Mouse (Mus musculus): ENCODE results near the gene Sdk1. TPM values are rescaled to one million over a fixed set of nuclear protein-coding genes. Genes with fewer than 3 reads are reported as not detected.

Sdk1 gene
- polyA plus RNA-seq, 1 experiment = 0.55 TPM

DNA sequence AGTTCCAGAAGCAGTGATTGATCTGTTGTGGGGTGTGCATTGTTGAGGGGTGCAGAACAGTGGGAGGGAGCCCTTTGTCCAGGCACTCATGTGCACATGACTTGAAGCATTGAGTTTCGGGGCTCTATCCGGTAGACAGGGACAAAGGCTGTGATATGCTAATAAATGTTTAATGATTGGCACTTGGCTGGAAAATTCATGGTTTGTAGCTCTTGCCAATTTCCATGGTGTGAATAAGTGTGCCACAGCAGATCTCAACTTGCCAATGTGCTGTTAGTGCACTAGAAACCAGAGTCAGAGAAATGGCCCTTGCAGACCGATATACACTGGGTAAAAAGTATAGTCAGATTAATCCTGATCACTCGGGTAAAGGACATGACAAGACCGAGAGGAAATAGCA is 404.4 kb downstream of the Sdk1 start:
- TF ChIP-seq CTCF (IDR thresholded peaks at IDR 0.05; ENCODE audit: low read depth, low read length) = no peak
- no peak for TF ChIP-seq POLR2A (IDR thresholded peaks at IDR 0.05; ENCODE audit: borderline replicate concordance, low read depth, low read length)
- H3K4me1 ChIP-seq (ENCODE audit: control insufficient read depth, insufficient read depth, low read length) = no peaks in the 10 kb centered on the region
- H3K4me3 ChIP-seq (ENCODE audit: insufficient read depth, low read length) = no peak overlapping the region
- H3K27ac ChIP-seq (ENCODE audit: insufficient read depth, low read depth, low read length) = no peak overlapping the region

- Histone ChIP-seq H3K4me1 (ENCODE audit: control insufficient read depth, insufficient read depth, low read length) (no peaks in the 10 kb centered on the region), H3K4me3 (ENCODE audit: insufficient read depth, low read length) (no peak overlapping the region), H3K27ac (ENCODE audit: insufficient read depth, low read depth, low read length) (no peak overlapping the region)
- TF ChIP-seq CTCF (IDR thresholded peaks at IDR 0.05; ENCODE audit: low read depth, low read length) (no peak), POLR2A (IDR thresholded peaks at IDR 0.05; ENCODE audit: borderline replicate concordance, low read depth, low read length) (no peak)
These were observed 405.3 kb downstream of the Sdk1 start for GRCm38 (mm10) chr5:141646621-141647020.

GRCm38 (mm10) chr5:141649831-141650375 is 408.6 kb downstream of the Sdk1 start:
- H3K27ac ChIP-seq (ENCODE audit: insufficient read depth, low read depth, low read length) = no peak overlapping the region
- no peaks in the 10 kb centered on the region for H3K4me1 ChIP-seq (ENCODE audit: control insufficient read depth, insufficient read depth, low read length)
- TF ChIP-seq POLR2A (IDR thresholded peaks at IDR 0.05; ENCODE audit: borderline replicate concordance, low read depth, low read length) = no peak
- H3K4me3 ChIP-seq (ENCODE audit: insufficient read depth, low read length) = no peak overlapping the region

DNA sequence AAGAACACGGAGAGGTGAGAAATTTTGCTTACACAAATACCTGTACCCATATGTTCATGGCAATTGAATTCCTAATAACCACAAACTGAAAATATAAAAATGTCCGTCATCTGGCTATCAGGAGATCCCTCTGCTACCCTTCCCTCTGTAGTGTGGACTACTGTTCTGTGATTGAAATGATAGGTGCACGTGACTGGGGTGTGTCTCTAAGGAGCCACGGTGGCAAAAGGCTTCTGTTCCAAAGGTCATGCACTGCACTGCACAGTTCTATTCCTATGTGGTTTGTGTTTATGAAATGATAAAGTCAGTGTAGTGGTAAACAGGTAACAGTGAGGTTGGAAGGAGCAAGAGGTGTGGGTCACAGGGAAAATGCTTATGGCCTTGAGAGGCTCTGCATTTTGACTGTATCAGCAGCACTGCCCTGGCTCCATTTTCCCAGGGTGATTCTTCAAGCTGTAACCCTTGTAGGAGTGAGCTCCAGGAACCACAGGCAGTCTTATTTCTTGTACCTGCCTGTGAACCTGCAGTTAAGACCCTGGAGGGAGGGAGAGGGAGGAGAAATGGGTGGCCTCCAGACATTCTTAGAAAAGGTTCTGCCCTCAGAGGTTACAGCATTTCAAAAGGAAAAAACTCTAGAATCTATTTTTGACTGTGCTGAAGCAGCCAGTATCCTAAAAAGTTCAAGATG is 410.5 kb downstream of the Sdk1 start:
- H3K27ac ChIP-seq (ENCODE audit: insufficient read depth, low read depth, low read length) = no peak overlapping the region
- no peak overlapping the region for H3K4me3 ChIP-seq (ENCODE audit: insufficient read depth, low read length)
- no peaks in the 10 kb centered on the region for H3K4me1 ChIP-seq (ENCODE audit: control insufficient read depth, insufficient read depth, low read length)
- no peak for TF ChIP-seq POLR2A (IDR thresholded peaks at IDR 0.05; ENCODE audit: borderline replicate concordance, low read depth, low read length)
- no peak for TF ChIP-seq CTCF (IDR thresholded peaks at IDR 0.05; ENCODE audit: low read depth, low read length)

- Histone ChIP-seq H3K4me3 (ENCODE audit: insufficient read depth, low read length) (no peak overlapping the region), H3K27ac (ENCODE audit: insufficient read depth, low read depth, low read length) (no peak overlapping the region), H3K4me1 (ENCODE audit: control insufficient read depth, insufficient read depth, low read length) (no peaks in the 10 kb centered on the region)
- TF ChIP-seq CTCF (IDR thresholded peaks at IDR 0.05; ENCODE audit: low read depth, low read length) (no peak), POLR2A (IDR thresholded peaks at IDR 0.05; ENCODE audit: borderline replicate concordance, low read depth, low read length) (no peak)
These were observed 435.1 kb downstream of the Sdk1 start for GRCm38 (mm10) chr5:141676371-141676770.

- TF ChIP-seq CTCF (IDR thresholded peaks at IDR 0.05; ENCODE audit: low read depth, low read length) (no peak), POLR2A (IDR thresholded peaks at IDR 0.05; ENCODE audit: borderline replicate concordance, low read depth, low read length) (no peak)
- Histone ChIP-seq H3K4me3 (ENCODE audit: insufficient read depth, low read length) (no peak overlapping the region), H3K27ac (ENCODE audit: insufficient read depth, low read depth, low read length) (no peak overlapping the region), H3K4me1 (ENCODE audit: control insufficient read depth, insufficient read depth, low read length) (no peaks in the 10 kb centered on the region)
These were observed 435.7 kb downstream of the Sdk1 start for GRCm38 (mm10) chr5:141677034-141677433.

DNA sequence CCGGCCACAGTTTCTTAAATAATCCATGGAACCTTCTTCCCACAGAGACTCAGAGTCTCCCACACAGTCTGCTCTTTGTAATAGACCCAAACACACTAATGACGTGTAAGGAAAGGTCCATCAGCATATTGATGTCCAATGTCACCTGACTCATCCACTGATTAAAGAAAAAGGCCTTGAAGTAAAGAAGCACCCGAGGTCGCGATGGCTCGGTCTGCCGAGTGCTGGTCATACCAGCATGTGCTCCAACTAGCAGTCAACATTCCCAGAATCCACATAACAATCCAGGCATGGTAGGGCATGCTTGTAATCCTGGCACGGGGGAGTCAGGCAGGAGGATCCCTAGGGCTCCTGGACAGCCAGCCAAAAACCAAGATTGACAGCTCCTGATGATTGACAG is 436.6 kb downstream of the Sdk1 start:
- no peak for TF ChIP-seq POLR2A (IDR thresholded peaks at IDR 0.05; ENCODE audit: borderline replicate concordance, low read depth, low read length)
- TF ChIP-seq CTCF (IDR thresholded peaks at IDR 0.05; ENCODE audit: low read depth, low read length) = no peak

DNA sequence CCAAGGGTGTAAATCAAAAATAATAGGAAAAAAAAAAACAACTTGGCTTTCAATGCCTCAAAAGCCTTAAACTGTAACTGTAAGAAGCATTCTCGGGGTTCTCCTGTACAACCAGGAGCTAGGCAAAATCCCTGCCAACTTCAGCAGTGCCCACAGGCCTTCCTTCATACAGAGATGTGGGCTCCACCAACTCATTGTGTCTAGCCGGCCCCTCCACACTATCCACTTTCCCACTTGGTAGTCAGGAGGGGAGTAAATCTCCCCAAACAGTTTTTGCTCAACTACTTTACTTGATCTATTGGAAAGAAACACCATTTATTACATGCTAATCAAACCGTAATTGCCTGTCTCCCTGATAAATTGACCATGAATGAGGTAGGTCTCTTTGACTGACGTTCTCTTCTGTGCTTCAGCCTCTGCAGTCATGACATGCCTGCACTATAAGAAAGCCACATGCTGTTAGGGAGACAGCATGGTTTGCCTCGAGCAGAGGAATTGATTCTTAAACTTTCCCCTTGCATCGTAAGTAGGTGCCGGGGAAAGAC is 445.7 kb downstream of the Sdk1 start:
- Histone ChIP-seq H3K27ac (ENCODE audit: insufficient read depth, low read depth, low read length) (no peak overlapping the region), H3K4me3 (ENCODE audit: insufficient read depth, low read length) (no peak overlapping the region), H3K4me1 (ENCODE audit: control insufficient read depth, insufficient read depth, low read length) (no peaks in the 10 kb centered on the region)
- TF ChIP-seq POLR2A (IDR thresholded peaks at IDR 0.05; ENCODE audit: borderline replicate concordance, low read depth, low read length) (no peak), CTCF (IDR thresholded peaks at IDR 0.05; ENCODE audit: low read depth, low read length) (no peak)

More for the DNA sequence above, 436.6 kb downstream of the Sdk1 start:
- Histone ChIP-seq H3K4me1 (ENCODE audit: control insufficient read depth, insufficient read depth, low read length) (no peaks in the 10 kb centered on the region), H3K27ac (ENCODE audit: insufficient read depth, low read depth, low read length) (no peak overlapping the region), H3K4me3 (ENCODE audit: insufficient read depth, low read length) (no peak overlapping the region)

DNA sequence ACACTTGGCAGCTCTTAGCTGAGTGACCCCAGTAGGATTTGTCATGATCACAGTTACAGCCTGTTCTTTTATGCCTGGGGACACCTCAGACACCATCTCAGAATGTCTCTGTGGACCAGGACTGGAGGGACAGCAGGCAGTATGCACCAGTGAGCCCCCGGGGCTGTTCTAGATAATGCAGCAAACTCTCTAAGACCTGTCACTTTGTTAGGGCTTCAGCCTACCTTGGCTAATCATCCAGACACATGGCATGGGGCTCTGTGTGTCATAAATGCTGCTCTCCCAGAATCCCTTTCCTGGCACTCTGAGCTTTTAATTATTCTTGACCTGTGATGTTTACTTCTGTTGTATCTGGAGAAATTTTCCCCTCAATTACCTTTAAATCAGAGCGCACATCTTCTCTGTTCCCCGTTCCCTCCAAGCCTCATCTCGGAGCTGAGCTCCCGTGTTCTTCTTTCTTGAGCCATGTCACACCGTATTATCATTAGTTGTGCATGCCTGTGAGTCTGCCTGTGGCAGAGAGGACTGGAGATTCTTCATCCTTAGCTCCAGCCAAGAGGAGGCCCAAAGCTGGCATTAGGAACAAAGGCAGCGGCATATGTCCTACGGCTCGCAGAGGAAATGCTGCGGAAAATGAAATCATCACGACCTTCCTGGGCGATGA is 448.3 kb downstream of the Sdk1 start:
- H3K4me1 ChIP-seq (ENCODE audit: control insufficient read depth, insufficient read depth, low read length) = no peaks in the 10 kb centered on the region
- H3K27ac ChIP-seq (ENCODE audit: insufficient read depth, low read depth, low read length) = no peak overlapping the region
- H3K4me3 ChIP-seq (ENCODE audit: insufficient read depth, low read length) = no peak overlapping the region
- TF ChIP-seq POLR2A (IDR thresholded peaks at IDR 0.05; ENCODE audit: borderline replicate concordance, low read depth, low read length) = no peak
- TF ChIP-seq CTCF (IDR thresholded peaks at IDR 0.05; ENCODE audit: low read depth, low read length) = no peak

GRCm38 (mm10) chr5:141691482-141691975 is 450.2 kb downstream of the Sdk1 start:
- H3K27ac ChIP-seq (ENCODE audit: insufficient read depth, low read depth, low read length) = no peak overlapping the region
- TF ChIP-seq CTCF (IDR thresholded peaks at IDR 0.05; ENCODE audit: low read depth, low read length) = no peak
- H3K4me3 ChIP-seq (ENCODE audit: insufficient read depth, low read length) = no peak overlapping the region
- no peaks in the 10 kb centered on the region for H3K4me1 ChIP-seq (ENCODE audit: control insufficient read depth, insufficient read depth, low read length)

Data from bone marrow macrophage, adult 2 months (primary cell).